Mouse (Mus musculus): ENCODE data around the gene Phb2.
A peak's percentile ranks its signal among the peaks of the same experiment; 100 is the strongest.

Phb2 gene

GRCm38 (mm10) chr6:124746654-124747632 is 34.8 kb downstream of the Phb2 start:
- DNase-seq (ENCODE audit: low spot score): no peak

DNA sequence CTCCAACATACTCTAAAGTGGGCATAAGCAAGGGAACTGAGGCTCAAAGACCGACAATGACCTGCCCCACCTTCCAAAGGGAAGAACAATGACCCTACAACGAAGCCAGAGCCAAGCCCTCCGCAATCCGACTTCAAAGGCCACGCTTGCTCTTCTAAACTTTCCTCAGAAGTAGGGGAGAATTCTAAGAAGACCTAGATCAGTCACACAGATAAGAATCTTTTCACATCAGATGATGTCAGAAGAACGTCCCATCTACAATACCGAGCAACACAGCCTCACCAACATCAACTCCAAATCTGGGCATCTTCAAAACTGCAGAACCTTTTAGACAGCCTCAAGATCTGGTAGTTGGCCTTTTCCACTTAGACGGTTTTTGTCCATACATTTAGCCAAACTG is 38.3 kb downstream of the Phb2 start:
- DNase-seq (ENCODE audit: low spot score): no peak

DNA sequence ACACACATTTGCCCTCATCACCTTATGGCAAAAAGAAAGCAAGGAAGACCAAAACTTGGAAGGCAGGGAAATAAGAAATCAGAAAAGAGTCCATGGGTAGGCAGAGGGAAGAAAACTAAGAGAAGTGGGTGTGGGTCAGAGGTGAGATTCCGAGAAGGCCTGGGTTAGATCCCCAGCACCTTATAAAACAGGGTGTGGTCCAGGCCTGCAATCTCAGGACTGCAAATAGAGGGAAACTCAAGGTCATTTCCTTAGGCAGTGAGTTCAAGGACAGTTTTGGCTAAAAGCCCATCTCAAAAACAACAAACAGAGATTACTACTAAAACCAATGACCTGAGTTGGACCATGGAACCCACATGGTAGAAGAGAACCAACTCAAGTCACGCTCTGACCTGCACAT is 41.7 kb downstream of the Phb2 start:
- DNase-seq (ENCODE audit: low spot score): no peak

DNA sequence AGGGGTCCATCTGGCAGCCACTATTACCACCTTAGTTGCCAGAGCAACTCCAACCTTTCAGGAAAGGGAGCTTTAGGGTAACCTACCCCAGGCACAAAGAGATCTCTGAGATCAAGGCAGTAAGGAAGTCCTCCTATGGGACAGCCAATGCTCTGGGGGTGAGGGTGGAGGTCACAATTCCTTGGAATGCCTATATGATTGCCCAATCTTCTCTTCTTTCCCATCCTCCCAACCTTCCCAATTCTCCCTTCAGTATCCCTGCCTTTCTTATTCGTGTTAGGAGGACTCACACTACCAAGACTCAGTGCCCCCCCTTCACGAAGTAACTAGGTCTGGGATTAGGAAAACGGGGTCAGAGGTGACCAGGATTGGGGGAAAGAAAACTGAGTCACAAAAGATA is 43.2 kb downstream of the Phb2 start:
- DNase-seq (ENCODE audit: low spot score): peak; percentile 64

DNA sequence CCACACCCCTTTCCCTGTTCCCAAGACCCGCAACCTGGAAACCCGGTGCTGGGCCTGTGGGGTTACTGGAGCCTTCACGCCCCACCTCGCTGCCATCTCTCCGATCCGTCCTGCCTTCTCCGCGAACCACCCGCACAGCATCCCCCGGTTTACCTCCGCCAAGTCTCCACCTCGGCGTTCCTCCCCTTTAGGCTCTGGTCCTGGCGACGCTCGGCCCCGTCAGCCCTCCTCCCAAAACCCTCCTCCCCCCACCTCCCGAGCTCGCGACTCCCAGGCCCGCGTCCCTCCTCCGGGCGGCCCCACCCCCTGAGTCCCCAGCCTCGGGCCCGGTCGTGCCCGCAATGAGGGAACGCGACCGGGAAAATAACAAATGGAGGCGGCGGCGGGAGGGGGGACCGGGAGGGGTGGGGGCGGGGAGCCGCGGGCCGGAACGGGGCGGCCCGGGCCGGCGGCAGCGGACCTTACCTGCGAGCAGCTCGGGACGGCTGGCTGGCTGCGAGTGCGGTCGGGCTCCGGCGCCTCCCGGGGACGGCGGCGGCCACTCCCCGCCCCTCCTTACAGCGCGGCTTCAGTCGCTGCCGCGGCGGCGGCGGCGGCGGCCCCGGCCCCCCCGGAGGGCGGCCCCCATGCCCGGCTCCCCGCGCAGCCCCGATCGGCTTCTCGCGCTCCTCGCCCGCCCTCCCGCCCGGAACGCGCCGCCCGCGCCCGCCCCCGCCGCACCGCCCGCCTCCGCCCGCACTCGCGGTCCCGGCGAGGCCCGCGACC is 43.9 kb downstream of the Phb2 start, which contains the start of the genes Gm45234 and Atn1:
TSS of gene Gm45234 (minus strand) at position 191 of the 765 bp plus-strand sequence.
TSS of gene Atn1 (minus strand) at position 694 of the 765 bp plus-strand sequence.
- peak; percentile 76 for DNase-seq (ENCODE audit: low spot score)

- DNase-seq (ENCODE audit: low spot score): peak; percentile 88
These were observed 44.7 kb downstream of the Phb2 start for GRCm38 (mm10) chr6:124756652-124757350.

DNA sequence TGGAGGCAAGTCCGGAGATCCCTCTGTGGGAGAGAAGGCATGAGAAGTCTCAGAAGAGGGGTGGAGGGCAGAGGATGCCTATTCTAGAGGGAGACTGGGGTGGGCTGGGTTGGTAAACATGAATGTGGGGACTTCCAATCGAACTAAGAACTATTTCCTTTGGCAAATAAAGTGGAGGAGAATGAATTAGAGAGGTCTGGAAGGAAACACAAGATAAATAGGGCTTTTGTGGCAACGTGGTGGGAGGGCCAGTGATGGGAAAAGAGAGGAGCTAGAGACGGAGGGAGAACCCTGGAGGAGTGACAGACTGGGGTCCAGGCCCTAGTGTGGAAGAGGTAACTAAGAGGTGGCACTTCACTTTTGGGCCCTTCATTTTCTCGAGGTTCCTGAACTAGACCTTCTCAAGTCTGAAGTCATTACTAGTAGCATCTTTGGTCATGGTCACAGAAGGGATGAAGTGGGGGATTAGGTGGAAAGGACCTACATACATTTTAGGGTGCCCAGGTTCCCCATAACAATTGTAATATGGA is 45.3 kb downstream of the Phb2 start:
- no peak for DNase-seq (ENCODE audit: low spot score)

- DNase-seq (ENCODE audit: low spot score): peak; percentile 97
These were observed 46.0 kb downstream of the Phb2 start for GRCm38 (mm10) chr6:124757909-124758848.

- DNase-seq (ENCODE audit: low spot score): peak; percentile 53
These were observed 46.7 kb downstream of the Phb2 start for GRCm38 (mm10) chr6:124758849-124759232.

GRCm38 (mm10) chr6:124759259-124759658 is 47.1 kb downstream of the Phb2 start:
- peak; percentile 93 for DNase-seq (ENCODE audit: low spot score)

DNA sequence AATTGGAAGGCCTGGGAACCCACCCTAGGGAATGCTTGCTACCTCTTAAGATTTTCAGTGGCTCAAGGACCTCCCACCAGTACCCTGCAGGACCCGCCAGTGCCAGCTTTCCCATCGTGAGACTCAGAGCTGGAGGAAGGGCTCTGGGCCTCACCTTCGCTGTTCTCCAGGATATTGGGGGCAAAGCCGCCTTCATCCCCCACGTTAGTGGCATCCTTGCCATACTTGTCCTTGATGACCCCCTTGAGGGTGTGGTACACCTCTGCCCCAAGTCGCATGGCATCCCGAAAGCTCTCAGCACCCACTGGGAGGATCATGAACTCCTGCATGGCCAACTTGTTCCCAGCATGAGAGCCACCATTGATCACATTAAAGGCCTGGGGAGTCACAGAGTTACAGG is 53.8 kb downstream of the Phb2 start:
- DNase-seq (ENCODE audit: low spot score): no peak
